Mouse (Mus musculus) c-Kit-positive CD71-positive TER-119-negative erythroid progenitor cells, embryonic 14.5 days (primary cell): Measurements from ENCODE around the gene Foxp1.

Source experiments
- DNase-seq: peaks from one replicate; pipeline ENCODE4 v3.0.0-alpha.2; 2013; ENCODE audit warnings: low read depth

Gene Foxp1

DNA sequence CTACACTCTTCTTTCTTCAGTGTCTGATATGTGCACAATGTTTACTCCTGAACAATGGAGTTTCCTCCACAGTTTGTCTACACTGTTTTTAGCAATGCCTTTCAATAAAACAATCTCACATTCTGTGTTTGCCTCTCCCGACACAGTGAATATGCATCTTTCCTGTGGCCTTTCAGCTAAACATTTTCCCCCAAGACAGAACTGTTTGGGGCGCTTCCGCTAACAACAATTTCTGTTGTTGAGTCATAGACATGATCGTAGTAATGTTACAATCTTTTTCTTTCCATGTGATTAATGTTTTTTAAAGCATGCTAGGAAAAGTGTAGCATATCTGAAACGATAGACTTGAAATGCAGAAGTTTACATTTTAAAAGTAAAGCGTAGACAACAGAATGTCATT, 194.4 kb downstream of the Foxp1 start:
- no peak for DNase-seq

GRCm38 (mm10) chr6:99327721-99328120, 194.8 kb downstream of the Foxp1 start:
- no peak for DNase-seq

DNA sequence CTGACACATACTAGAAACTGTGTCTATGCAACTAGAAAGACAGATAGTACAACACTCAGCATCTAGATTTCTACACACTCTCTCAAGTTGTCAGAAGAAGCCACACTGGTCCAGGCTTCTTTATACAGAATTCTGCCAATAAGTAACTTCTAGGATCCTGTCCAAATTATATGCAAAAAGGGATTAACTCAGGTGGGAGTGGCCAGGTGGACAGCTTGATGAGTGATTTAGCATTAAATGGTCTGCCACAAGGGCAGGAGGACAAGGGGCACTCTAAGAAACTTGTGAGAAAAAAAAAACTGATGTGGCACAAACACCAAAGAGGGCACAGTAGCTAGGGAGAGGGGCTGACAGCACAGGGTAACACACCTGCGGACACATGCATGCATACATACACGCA, 196.6 kb downstream of the Foxp1 start:
- DNase-seq, result no peak

- no peak for DNase-seq
These were observed 197.1 kb downstream of the Foxp1 start for GRCm38 (mm10) chr6:99325461-99325860.

DNA sequence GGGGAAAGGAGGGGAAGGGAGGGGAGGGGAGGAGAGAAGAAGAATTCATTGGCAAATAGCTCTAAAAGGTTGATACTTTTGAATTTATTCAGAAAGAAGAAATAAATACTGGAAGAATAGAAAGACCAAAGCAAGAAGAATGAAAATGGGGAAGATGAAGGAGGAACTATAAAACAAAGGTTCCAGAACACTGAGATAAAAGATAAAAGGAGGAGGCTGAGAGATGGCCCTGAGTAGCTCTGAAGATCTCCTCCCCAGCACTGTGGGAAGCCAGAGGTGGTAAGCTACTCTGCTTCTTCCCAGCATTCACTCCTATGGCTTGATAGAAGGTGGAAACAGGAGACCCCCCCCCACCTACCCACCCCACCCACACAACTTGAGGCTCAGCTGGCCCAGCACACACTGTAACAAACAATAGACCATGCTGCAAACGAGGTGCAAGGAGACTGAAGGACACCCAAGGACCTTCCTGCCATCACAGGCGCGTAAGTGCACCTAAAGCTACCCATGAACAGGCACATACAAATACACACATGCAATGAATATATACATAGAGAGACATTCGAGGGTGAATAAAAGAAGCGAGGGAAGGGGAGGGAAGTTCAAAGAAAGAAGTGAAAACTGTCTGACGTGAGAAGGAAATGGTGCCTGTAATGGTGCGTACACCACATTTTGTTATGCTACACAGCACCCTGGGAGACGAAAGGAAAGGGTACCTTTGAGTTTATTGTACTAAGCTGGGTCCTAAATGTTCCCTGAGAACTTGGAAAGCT, 200.2 kb downstream of the Foxp1 start:
- no peak for DNase-seq

- DNase-seq, result no peak
These were observed 202.1 kb downstream of the Foxp1 start for GRCm38 (mm10) chr6:99320444-99320843.

GRCm38 (mm10) chr6:99319415-99320405, 202.8 kb downstream of the Foxp1 start:
- no peak for DNase-seq

- no peak for DNase-seq
These were observed 207.8 kb downstream of the Foxp1 start for GRCm38 (mm10) chr6:99314746-99315145.

- no peak for DNase-seq
These were observed 212.0 kb downstream of the Foxp1 start for GRCm38 (mm10) chr6:99310529-99310928.

GRCm38 (mm10) chr6:99310171-99310500, 212.4 kb downstream of the Foxp1 start:
- no peak for DNase-seq

- no peak for DNase-seq
These were observed 212.9 kb downstream of the Foxp1 start for GRCm38 (mm10) chr6:99309466-99310170.

GRCm38 (mm10) chr6:99305751-99306150, 216.8 kb downstream of the Foxp1 start:
- no peak for DNase-seq

DNA sequence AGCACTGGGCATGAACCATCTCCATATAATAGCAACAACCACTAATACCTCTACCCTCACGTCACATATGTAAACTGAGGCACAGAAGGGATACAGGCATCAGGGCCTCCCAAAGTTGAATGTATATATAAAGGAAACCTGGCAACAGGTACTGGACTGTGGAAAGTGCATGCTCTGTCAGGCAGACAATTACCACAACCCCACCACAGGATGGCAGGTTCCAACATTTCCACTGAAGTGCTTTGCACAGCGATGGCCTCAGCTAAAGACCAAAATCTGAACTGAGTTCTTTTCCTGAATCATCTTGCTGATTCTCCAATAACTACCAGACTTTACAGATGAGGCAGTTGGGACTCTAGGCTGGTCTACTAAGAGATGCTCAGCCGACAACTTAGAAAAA, 217.3 kb downstream of the Foxp1 start:
- no peak for DNase-seq

DNA sequence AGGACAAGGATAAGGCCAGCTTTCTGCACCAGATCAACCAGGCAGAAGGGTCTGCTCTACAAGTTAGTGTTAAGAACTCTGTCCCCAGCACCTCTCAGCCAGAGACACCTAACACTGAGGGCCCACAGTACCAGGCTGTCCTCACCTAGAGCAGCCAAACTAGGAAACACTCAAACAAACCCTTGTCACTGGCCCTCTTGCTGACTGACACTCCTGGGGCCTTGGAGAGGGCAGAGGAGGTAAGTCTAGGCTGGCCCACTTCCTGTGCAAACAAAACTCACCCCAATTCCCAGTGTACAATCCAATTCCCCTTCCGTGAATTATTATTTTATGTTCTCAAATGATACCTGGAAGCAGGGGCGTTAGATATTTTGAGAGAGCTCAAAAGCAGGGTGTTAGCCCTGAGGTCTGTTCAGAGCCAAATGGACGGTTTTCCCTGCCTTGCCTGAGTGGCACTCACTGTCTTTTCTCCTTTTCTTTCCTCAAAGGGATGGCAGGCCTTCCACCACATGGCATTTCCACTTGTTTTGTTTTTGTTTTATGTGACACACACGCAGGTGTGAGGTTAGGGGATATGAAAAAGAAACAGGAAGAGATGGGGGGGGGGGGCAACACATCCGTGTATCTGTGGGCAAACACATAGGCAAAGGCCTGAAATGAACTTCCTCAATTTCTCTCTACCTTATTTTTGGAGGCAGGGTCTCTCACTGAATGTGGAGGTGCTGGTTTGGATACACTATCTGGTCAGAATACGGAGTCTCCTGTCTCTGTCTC, 219.7 kb downstream of the Foxp1 start:
- DNase-seq, result no peak

DNA sequence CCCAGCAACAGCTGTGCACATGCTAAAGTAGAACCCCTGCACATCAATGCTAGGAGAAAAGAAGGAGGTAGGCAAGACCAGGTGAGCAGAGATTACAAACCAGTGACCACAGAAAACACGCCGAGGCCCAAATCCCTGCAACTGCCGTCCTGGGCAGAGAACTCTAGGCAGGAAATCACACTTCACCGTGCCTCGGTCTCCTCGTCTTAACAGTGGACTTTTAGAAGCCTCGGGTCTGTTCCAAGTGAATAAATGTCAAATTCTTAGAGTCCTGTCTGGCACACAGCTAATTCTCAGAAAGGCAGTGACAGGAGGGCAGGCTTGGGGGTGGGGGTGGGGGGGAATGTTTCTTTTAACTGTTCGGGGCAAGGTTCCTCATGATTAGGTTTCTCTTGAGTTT, 220.6 kb downstream of the Foxp1 start:
- DNase-seq, result no peak

GRCm38 (mm10) chr6:99300235-99300634, 222.3 kb downstream of the Foxp1 start:
- no peak for DNase-seq

- DNase-seq, result no peak
These were observed 223.3 kb downstream of the Foxp1 start for GRCm38 (mm10) chr6:99299196-99299595.

- DNase-seq, result no peak
These were observed 225.0 kb downstream of the Foxp1 start for GRCm38 (mm10) chr6:99297535-99297934.

GRCm38 (mm10) chr6:99295495-99295894, 227.0 kb downstream of the Foxp1 start:
- DNase-seq, result no peak

- DNase-seq, result no peak
These were observed 233.3 kb downstream of the Foxp1 start for GRCm38 (mm10) chr6:99289220-99289619.

DNA sequence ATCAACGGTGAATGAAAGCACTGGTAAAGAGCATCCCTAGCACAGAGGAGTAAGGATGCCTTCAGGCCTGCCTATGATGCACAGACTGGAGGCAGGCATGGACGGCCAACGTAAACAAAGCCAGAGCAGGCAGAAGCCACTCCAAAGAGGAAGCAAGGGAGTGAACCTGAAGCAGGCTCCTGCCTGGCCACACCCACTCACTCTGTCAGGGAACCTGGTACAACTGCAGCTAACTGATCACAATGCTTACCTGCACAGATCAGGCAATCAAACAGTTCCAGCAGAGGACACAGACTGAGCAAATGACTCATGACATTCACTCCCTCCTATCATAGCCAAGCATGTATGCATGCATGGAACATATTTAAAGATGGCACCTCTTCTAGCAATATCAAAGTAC, 237.5 kb downstream of the Foxp1 start:
- DNase-seq, result no peak

DNA sequence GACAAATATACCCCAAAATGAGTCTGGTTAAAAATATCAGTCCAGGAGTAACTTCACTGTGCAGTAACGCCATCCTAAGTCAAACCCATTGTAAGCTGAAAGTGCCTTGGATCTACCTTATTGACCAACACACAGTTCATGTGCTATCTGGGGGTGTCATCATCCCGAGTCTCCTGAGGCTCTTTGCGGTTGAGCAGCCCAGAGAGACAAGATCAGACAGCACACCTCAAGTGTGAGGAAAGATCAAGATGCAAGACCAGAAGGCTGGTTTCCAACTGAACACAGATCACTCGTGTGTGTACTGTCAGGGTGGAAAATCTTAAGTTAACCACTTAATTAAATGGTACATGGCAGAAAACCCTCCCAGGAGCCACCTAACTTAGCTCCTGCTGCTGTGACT, 238.5 kb downstream of the Foxp1 start:
- DNase-seq, result no peak
